Mouse (Mus musculus) lung, postnatal 0 days (tissue): ENCODE results near the gene Znrf1.

Source experiments
- CTCF ChIP-seq: IDR thresholded peaks from 2 replicates; pipeline ENCODE4 v1.5.1; 2016; ENCODE audit warnings: antibody characterized with exemption, mild to moderate bottlenecking
- EP300 ChIP-seq: IDR thresholded peaks from 2 replicates; pipeline ENCODE4 v1.6.1; 2016; ENCODE audit warnings: antibody characterized with exemption, mild to moderate bottlenecking, control low read depth

DNA sequence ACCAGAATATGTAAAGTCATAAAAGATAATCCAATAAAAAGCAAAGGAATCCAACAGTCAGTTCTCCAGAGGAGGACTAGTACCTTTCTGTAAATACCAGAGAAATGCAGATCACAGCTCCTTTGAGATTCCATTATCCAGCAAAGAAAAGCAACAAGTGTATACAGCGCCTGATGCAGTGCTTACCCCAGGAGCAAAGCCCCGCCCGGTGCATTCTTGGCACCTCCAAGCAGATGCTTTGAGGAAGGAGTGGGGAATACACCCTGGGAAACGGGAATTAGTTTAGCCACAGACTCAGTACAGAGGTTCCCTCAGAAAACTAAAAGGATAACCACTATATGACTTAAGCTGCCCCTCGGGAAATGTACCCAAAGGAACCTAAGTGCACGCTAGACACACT, 12.3 kb downstream of the Znrf1 start:
- TF ChIP-seq CTCF (no peak), EP300 (no peak)
